Mouse (Mus musculus): ENCODE measurements around the gene Hmgb1. TPM values are rescaled to one million over a fixed set of nuclear protein-coding genes. Genes with fewer than 3 reads are reported as not detected.

The Hmgb1 gene
- polyA plus RNA-seq, 1 experiment from 2014 or later, result 1,827 TPM

GRCm38 (mm10) chr5:149089860-149090259 is 94.4 kb downstream of the Hmgb1 start:
- H3K4me2 ChIP-seq, result no peak overlapping the region
- H3K36me3 ChIP-seq (ENCODE audit: poor library complexity, severe bottlenecking), result no peaks in the 10 kb centered on the region
- no peaks in the 10 kb centered on the region for H3K27me3 ChIP-seq
- WGBS, result 68% methylated on average over 2 of the region's 2 CpGs
- no peak overlapping the region for H3K9ac ChIP-seq
- no peaks in the 10 kb centered on the region for H3K4me1 ChIP-seq
- H3K27ac ChIP-seq, result no peak overlapping the region
- no peak overlapping the region for H3K4me3 ChIP-seq
- H3K9me3 ChIP-seq (replicated peaks), result no peaks in the 10 kb centered on the region
- no peak for ATAC-seq

GRCm38 (mm10) chr5:149089456-149089855 is 94.8 kb downstream of the Hmgb1 start:
- Histone ChIP-seq H3K27me3 (no peaks in the 10 kb centered on the region), H3K4me3 (no peak overlapping the region), H3K4me2 (no peak overlapping the region), H3K9me3 (replicated peaks) (no peaks in the 10 kb centered on the region), H3K27ac (no peak overlapping the region), H3K36me3 (ENCODE audit: poor library complexity, severe bottlenecking) (no peaks in the 10 kb centered on the region), H3K4me1 (no peaks in the 10 kb centered on the region), H3K9ac (no peak overlapping the region)
- 90% methylated on average over 5 of the region's 5 CpGs for WGBS
- ATAC-seq, result no peak

- 89% methylated on average over 6 of the region's 6 CpGs for WGBS
- no peak for ATAC-seq
Observed at GRCm38 (mm10) chr5:149088891-149089290, 95.4 kb downstream of the Hmgb1 start.

DNA sequence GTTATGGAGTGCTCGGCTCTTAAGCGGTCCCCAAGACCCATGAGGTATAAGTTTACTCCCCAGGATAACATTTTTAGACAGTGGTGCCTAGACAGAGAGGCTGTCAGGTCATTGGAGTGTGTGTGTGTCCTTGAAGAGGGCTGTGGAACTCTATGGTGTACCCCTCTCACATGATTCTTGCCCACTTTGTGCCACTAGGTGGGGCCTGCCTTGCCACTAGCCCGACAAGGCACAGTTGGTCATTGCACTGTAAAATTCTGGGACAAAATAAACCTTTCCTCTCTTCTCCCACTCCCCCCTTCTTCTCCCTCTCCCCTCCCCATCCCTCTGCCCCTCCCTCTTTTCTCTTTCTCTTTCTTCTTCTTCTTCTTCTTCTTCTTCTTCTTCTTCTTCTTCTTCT is 96.1 kb downstream of the Hmgb1 start:
- no peak overlapping the region for H3K4me2 ChIP-seq
- no peaks in the 10 kb centered on the region for H3K27me3 ChIP-seq
- H3K9ac ChIP-seq, result no peak overlapping the region
- no peak for ATAC-seq
- no peaks in the 10 kb centered on the region for H3K9me3 ChIP-seq (replicated peaks)
- H3K27ac ChIP-seq, result no peak overlapping the region
- H3K36me3 ChIP-seq (ENCODE audit: poor library complexity, severe bottlenecking), result no peaks in the 10 kb centered on the region
- WGBS, result 75% methylated on average over 3 of the region's 3 CpGs
- H3K4me1 ChIP-seq, result no peaks in the 10 kb centered on the region
- H3K4me3 ChIP-seq, result no peak overlapping the region

More at GRCm38 (mm10) chr5:149088891-149089290, 95.4 kb downstream of the Hmgb1 start:
- Histone ChIP-seq H3K9me3 (replicated peaks) (no peaks in the 10 kb centered on the region), H3K4me1 (no peaks in the 10 kb centered on the region), H3K4me3 (no peak overlapping the region), H3K36me3 (ENCODE audit: poor library complexity, severe bottlenecking) (no peaks in the 10 kb centered on the region), H3K4me2 (no peak overlapping the region), H3K9ac (no peak overlapping the region), H3K27me3 (no peaks in the 10 kb centered on the region), H3K27ac (no peak overlapping the region)

DNA sequence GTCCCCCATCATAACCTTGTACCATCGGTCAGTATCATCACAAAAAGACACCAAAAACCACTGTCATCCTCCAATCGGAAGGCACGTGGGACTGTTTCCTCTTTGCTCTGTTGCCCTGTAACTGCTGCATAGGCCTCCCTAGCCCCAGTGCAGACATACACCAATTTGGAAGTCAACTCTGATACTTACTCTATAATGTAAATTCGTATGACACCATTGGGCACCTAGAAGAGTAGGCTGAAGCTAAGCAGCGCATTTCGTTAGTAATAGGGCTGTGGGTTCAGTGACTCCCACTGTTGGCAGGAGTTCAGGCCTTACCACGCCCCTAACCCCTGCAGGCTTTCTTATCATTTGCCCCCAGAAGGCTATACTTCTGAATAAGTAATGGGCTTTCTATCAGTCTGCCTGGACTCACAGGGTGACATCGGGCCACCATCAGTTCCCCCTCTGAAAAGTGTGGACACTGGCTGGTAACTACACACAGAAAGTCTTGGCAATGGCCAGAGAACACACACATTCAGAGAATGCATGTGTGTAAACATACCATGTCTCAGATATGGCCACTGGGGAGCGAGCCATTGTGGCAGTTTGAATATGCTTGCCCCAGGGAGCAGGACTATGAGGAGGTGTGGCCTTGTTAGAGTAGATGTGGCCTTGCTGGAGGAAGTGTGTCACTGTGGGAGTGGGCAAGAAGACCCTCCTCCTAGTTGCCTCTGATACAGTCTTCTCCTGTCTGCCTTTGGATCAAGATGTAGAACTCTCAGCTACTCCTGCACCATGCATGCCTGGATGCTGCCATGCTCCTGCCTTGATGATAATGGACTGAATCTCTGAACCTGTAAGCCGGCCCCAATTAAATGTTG is 97.7 kb downstream of the Hmgb1 start:
- no peak for ATAC-seq
- no peaks in the 10 kb centered on the region for H3K9me3 ChIP-seq (replicated peaks)
- no peaks in the 10 kb centered on the region for H3K27me3 ChIP-seq
- no peak overlapping the region for H3K27ac ChIP-seq
- H3K4me2 ChIP-seq, result no peak overlapping the region
- no peaks in the 10 kb centered on the region for H3K4me1 ChIP-seq
- no peaks in the 10 kb centered on the region for H3K36me3 ChIP-seq (ENCODE audit: poor library complexity, severe bottlenecking)
- H3K4me3 ChIP-seq, result no peak overlapping the region
- H3K9ac ChIP-seq, result no peak overlapping the region
- WGBS, result 91% methylated on average over 10 of the region's 10 CpGs

DNA sequence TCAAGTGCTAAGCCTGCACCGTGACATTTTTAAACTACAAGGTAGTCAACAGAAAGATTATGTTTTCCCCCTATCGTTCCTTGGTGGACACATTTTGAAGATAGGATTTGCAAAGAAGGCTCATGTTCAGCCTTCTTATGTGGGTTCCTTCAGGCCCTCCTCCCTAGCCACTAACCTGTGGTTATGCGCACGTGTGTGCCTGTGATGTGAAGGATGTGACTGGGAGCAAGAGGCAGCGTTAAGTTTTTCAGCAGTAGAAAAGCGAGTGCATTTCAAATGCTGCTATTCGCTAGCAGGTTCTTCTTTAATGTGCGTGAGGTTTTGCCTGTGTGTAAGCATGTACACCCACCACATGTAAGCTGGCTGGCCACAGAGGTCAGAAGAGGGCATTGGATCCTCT is 103.8 kb downstream of the Hmgb1 start:
- ATAC-seq, result no peak

GRCm38 (mm10) chr5:149079758-149080150 is 104.5 kb downstream of the Hmgb1 start:
- Histone ChIP-seq H3K4me3 (no peak overlapping the region), H3K4me1 (no peaks in the 10 kb centered on the region), H3K27ac (no peak overlapping the region), H3K36me3 (ENCODE audit: poor library complexity, severe bottlenecking) (no peaks in the 10 kb centered on the region), H3K4me2 (no peak overlapping the region), H3K27me3 (no peaks in the 10 kb centered on the region), H3K9me3 (replicated peaks) (no peaks in the 10 kb centered on the region), H3K9ac (no peak overlapping the region)
- WGBS, result 50% methylated on average over 7 of the region's 7 CpGs
- ATAC-seq, result no peak

More for the DNA sequence above, 103.8 kb downstream of the Hmgb1 start:
- Histone ChIP-seq H3K27me3 (no peaks in the 10 kb centered on the region), H3K36me3 (ENCODE audit: poor library complexity, severe bottlenecking) (no peaks in the 10 kb centered on the region), H3K4me3 (no peak overlapping the region), H3K27ac (no peak overlapping the region), H3K4me1 (no peaks in the 10 kb centered on the region), H3K9ac (no peak overlapping the region), H3K9me3 (replicated peaks) (no peaks in the 10 kb centered on the region), H3K4me2 (no peak overlapping the region)
- WGBS, result 94% methylated on average over 8 of the region's 8 CpGs

GRCm38 (mm10) chr5:149079018-149079757 is 105.1 kb downstream of the Hmgb1 start:
- no peak overlapping the region for H3K4me3 ChIP-seq
- no peaks in the 10 kb centered on the region for H3K36me3 ChIP-seq (ENCODE audit: poor library complexity, severe bottlenecking)
- no peak overlapping the region for H3K27ac ChIP-seq
- no peak for ATAC-seq
- no peaks in the 10 kb centered on the region for H3K9me3 ChIP-seq (replicated peaks)
- no peaks in the 10 kb centered on the region for H3K27me3 ChIP-seq
- H3K4me1 ChIP-seq, result no peaks in the 10 kb centered on the region
- H3K9ac ChIP-seq, result no peak overlapping the region
- H3K4me2 ChIP-seq, result no peak overlapping the region
- 18% methylated on average over 18 of the region's 18 CpGs for WGBS

DNA sequence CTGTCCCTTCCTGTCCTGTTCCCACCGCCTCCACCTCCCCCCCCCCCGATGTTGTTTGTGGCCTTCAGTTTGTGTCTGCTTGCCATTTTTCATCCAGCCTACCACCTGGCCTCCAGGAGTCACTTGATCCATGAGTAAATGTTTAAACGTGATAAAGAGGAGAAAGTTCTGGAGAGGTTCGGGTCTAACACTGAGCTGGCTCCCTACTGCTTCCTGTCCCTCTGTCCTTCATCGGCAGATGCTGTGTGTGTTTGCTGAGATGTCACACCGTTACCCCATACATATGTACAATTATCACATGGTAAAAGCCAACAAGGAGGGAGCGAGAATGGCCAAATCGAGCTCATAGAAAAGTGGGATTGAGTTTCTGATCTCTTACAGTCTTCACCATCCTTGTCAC is 107.2 kb downstream of the Hmgb1 start:
- no peak for ATAC-seq
- H3K9ac ChIP-seq, result no peak overlapping the region
- no peaks in the 10 kb centered on the region for H3K27me3 ChIP-seq
- no peaks in the 10 kb centered on the region for H3K36me3 ChIP-seq (ENCODE audit: poor library complexity, severe bottlenecking)
- no peaks in the 10 kb centered on the region for H3K9me3 ChIP-seq (replicated peaks)
- H3K4me2 ChIP-seq, result no peak overlapping the region
- no peak overlapping the region for H3K27ac ChIP-seq
- no peak overlapping the region for H3K4me3 ChIP-seq
- WGBS, result 91% methylated on average over 8 of the region's 8 CpGs
- no peaks in the 10 kb centered on the region for H3K4me1 ChIP-seq

DNA sequence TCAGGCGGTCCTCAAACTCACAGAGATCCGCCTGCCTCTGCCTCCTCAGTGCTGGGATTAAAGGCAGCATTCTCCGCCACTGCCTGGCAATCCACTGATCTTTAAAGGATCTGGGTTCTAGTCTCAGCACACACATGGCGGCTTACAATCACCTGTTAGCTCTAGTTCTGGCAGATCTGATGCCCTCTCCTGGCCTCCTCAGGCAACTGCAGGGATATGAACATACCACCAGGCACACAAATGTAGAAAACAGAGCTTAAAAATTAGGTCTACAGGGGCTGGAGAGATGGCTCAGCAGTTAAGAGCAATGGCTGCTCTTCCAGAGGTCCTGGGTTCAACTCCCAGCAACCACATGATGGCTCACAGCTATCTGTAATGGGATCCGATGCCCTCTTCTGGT is 112.7 kb downstream of the Hmgb1 start:
- ATAC-seq, result no peak
- Histone ChIP-seq H3K27ac (no peak overlapping the region), H3K4me3 (no peak overlapping the region), H3K4me2 (no peak overlapping the region), H3K27me3 (no peaks in the 10 kb centered on the region), H3K36me3 (ENCODE audit: poor library complexity, severe bottlenecking) (no peaks in the 10 kb centered on the region), H3K4me1 (no peaks in the 10 kb centered on the region), H3K9ac (no peak overlapping the region), H3K9me3 (replicated peaks) (no peaks in the 10 kb centered on the region; the same call in 1 of the 2 replicates)
- 97% methylated on average over 5 of the region's 5 CpGs for WGBS

DNA sequence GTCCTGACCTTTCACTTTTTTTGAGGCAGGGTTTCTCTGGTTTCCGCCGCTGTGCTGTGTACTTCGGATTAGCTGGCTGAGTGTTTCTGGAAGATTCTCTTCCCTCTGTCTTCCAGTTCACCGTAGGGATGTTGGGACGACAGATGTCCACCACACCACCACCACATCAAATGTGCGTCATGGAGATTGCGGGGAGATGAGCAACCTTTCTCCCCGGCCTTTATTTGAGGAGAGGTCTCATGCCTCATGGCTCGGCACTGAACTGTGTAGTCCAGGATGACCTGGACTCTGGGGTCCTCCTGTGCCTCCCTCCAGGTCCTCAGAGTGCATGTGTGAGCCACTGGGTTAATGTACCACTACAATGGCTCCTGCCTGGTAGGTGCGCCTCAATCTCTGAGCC is 115.5 kb downstream of the Hmgb1 start:
- Histone ChIP-seq H3K9ac (no peak overlapping the region), H3K9me3 (replicated peaks) (no peaks in the 10 kb centered on the region; the same call in 1 of the 2 replicates), H3K4me2 (no peak overlapping the region), H3K36me3 (ENCODE audit: poor library complexity, severe bottlenecking) (no peaks in the 10 kb centered on the region), H3K27ac (no peak overlapping the region), H3K4me1 (no peaks in the 10 kb centered on the region), H3K27me3 (no peaks in the 10 kb centered on the region), H3K4me3 (no peak overlapping the region)
- ATAC-seq, result no peak
- WGBS, result 95% methylated on average over 10 of the region's 10 CpGs

DNA sequence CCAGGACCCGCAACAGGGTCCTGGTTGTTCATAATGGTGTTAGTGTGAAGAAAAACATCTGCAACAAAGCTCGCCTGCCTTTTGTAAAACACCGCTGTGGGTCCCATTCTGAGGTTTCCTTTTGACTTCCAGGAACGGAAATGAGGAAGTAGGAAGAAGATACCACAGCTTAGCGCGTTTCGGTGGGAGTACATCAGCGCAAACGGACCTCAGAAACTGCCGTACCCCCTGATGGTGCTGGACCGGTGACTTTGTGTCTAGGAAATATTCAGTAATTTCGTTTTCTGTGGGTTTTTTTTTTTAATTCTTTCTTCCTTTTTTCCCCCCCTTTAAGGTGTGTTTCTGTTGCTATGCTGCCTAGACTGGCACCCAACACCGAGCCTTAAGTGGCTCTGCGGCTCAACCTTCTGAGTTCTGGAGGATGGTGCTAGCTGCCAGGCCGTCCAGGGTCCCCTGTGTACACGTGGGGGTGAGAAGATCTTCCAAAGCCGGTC is 116.0 kb downstream of the Hmgb1 start:
- ATAC-seq, result no peak
- 89% methylated on average over 17 of the region's 17 CpGs for WGBS

More for the DNA sequence above, 116.0 kb downstream of the Hmgb1 start:
- H3K9ac ChIP-seq, result no peak overlapping the region
- H3K4me2 ChIP-seq, result no peak overlapping the region
- no peaks in the 10 kb centered on the region for H3K27me3 ChIP-seq
- H3K27ac ChIP-seq, result no peak overlapping the region
- H3K4me3 ChIP-seq, result no peak overlapping the region
- no peaks in the 10 kb centered on the region for H3K4me1 ChIP-seq
- H3K36me3 ChIP-seq (ENCODE audit: poor library complexity, severe bottlenecking), result no peaks in the 10 kb centered on the region
- H3K9me3 ChIP-seq (replicated peaks), result no peaks in the 10 kb centered on the region; the same call in 1 of the 2 replicates
